9 mouse cellular contexts compared by ENCODE assay signal in the genomic region with DNA sequence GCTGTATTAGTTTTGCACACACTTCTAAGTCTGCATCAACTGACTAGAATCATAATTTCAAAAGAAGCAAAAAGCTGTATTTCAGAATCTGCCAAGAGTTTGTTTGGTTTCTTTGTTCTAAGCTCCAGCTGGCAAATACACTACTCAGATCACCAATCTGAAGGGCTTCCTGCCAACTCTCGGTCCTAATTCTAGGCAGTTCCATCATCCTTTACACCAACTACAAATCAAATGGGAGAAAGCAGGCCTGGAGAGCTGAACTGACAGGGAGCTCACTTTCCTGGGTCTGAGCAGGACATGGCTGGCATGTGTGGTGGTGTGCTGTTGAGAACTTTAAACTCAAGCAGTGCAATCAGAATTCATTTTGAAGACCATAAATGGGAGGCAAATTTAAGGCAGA.
A peak's percentile ranks its signal among the peaks of the same experiment; 100 is the strongest.
DNase-seq lines count a peak whose midpoint lies in the region; ATAC-seq lines count a peak whose summit lies in the region.
"Had no signal": no experiment of that assay in that cellular context is flagged by ENCODE, and none has a peak within 500 bp of the region (broad histone marks: within the 10 kb centered on the region; RNA-seq: fewer than 3 reads in every experiment).

No protein-coding gene starts in this region.

- H3K4me2 ChIP-seq in forebrain, embryonic 14.5 days (ENCODE audit: low read length) = no peak overlapping the region
- no peak overlapping the region for H3K4me2 ChIP-seq in stomach, embryonic 16.5 days (ENCODE audit: low read depth, low read length)
- H3K4me2 ChIP-seq: limb, embryonic 15.5 days had no signal

- H3K36me3 ChIP-seq in forebrain, embryonic 14.5 days (ENCODE audit: control insufficient read depth, insufficient read depth, low read length) = no peaks in the 10 kb centered on the region
- peaks cover 4% of the 10 kb centered on the region for H3K36me3 ChIP-seq in forebrain, embryonic 10.5 days (replicated peaks)
- H3K36me3 ChIP-seq in stomach, embryonic 16.5 days (ENCODE audit: control insufficient read depth, insufficient read depth, low read length) = no peaks in the 10 kb centered on the region
- H3K36me3 ChIP-seq: limb, embryonic 15.5 days had no signal

- intact Hi-C loops in left cerebral cortex, postnatal 36 days (cut with DNase I) = no loop called here

- DNase-seq in forebrain, embryonic 14.5 days (ENCODE audit: low spot score) = peak; percentile 87
- no peak for DNase-seq in forebrain, embryonic 10.5 days (ENCODE audit: extremely low spot score, low spot score)
- peak; percentile 54 for DNase-seq in MN1 (ENCODE audit: low spot score)
- DNase-seq in fibroblast of lung, adult 2 months (ENCODE audit: low read depth) = peak; percentile 67
- peak; percentile 52 for DNase-seq in kidney, adult 9 months
- peak; percentile 30 to 42 for DNase-seq in left cerebral cortex, postnatal 36 days (ENCODE audit: low spot score in 2 of 2)
- no peak for DNase-seq in spleen, postnatal 14 days (ENCODE audit: low spot score in 2 of 2)

- H3K27ac ChIP-seq in forebrain, embryonic 14.5 days (ENCODE audit: low read depth, low read length) = peak overlapping the region; percentile 66
- no peak overlapping the region for H3K27ac ChIP-seq in forebrain, embryonic 10.5 days
- peak overlapping the region; percentile 46 for H3K27ac ChIP-seq in stomach, embryonic 16.5 days (ENCODE audit: low read length)
- H3K27ac ChIP-seq: limb, embryonic 15.5 days had no signal

- H3K9me3 ChIP-seq in forebrain, embryonic 14.5 days (replicated peaks; ENCODE audit: control insufficient read depth, low read length) = no peaks in the 10 kb centered on the region
- H3K9me3 ChIP-seq in forebrain, embryonic 10.5 days = no peaks in the 10 kb centered on the region
- no peaks in the 10 kb centered on the region for H3K9me3 ChIP-seq in stomach, embryonic 16.5 days (replicated peaks; ENCODE audit: control insufficient read depth, low read length)
- H3K9me3 ChIP-seq: limb, embryonic 15.5 days had no signal

- H3K4me3 ChIP-seq in forebrain, embryonic 14.5 days (ENCODE audit: low read depth, low read length) = no peak overlapping the region
- no peak overlapping the region for H3K4me3 ChIP-seq in forebrain, embryonic 10.5 days
- H3K4me3 ChIP-seq in stomach, embryonic 16.5 days (replicated peaks; ENCODE audit: low read length) = no peak overlapping the region
- H3K4me3 ChIP-seq: limb, embryonic 15.5 days had no signal

- no peaks in the 10 kb centered on the region for H3K27me3 ChIP-seq in forebrain, embryonic 14.5 days (replicated peaks; ENCODE audit: control insufficient read depth, insufficient read depth, low read length)
- no peaks in the 10 kb centered on the region for H3K27me3 ChIP-seq in forebrain, embryonic 10.5 days (ENCODE audit: poor library complexity, severe bottlenecking)
- H3K27me3 ChIP-seq in stomach, embryonic 16.5 days (ENCODE audit: control insufficient read depth, insufficient read depth, low read length) = no peaks in the 10 kb centered on the region
- H3K27me3 ChIP-seq: limb, embryonic 15.5 days had no signal

- WGBS in forebrain, embryonic 14.5 days = 8% methylated on average over 1 of the region's 1 CpGs
- WGBS in forebrain, embryonic 10.5 days = 56% methylated on average over 1 of the region's 1 CpGs
- WGBS in stomach, embryonic 16.5 days = 5% methylated on average over 1 of the region's 1 CpGs

- peak; percentile 75 for ATAC-seq in forebrain, embryonic 14.5 days
- ATAC-seq in stomach, embryonic 16.5 days (ENCODE audit: insufficient read depth, low FRiP score) = no peak

- no peak overlapping the region for H3K9ac ChIP-seq in forebrain, embryonic 14.5 days (ENCODE audit: low read length)
- no peak overlapping the region for H3K9ac ChIP-seq in stomach, embryonic 16.5 days (ENCODE audit: low read length)
- H3K9ac ChIP-seq: limb, embryonic 15.5 days had no signal

- H3K4me1 ChIP-seq in forebrain, embryonic 14.5 days (ENCODE audit: control insufficient read depth, insufficient read depth, low read length) = peaks cover 15% of the 10 kb centered on the region
- peaks cover 24% of the 10 kb centered on the region for H3K4me1 ChIP-seq in forebrain, embryonic 10.5 days
- H3K4me1 ChIP-seq in stomach, embryonic 16.5 days (ENCODE audit: control insufficient read depth, insufficient read depth, low read length) = peaks cover 26% of the 10 kb centered on the region

Comparison
In these comparisons a context has a peak if more than half of its experiments do, and no peak if none do; other contexts are left out.
1. DNase-seq: peak in forebrain, embryonic 14.5 days (single experiment), MN1 (single experiment), fibroblast of lung, adult 2 months (single experiment), kidney, adult 9 months (single experiment) and left cerebral cortex, postnatal 36 days (2 of 2); none in forebrain, embryonic 10.5 days (single experiment) and spleen, postnatal 14 days (0 of 2).